Mouse (Mus musculus): ENCODE data around the gene Unc5b. TPM values are rescaled to one million over a fixed set of nuclear protein-coding genes. Genes with fewer than 3 reads are reported as not detected.
A peak's percentile ranks its signal among the peaks of the same experiment; 100 is the strongest.

Unc5b gene
- polyA plus RNA-seq, 1 experiment from 2014 or later, result 0.70 TPM

- no peak for DNase-seq (ENCODE audit: low spot score)
Measured at GRCm38 (mm10) chr10:60821736-60822358, 9.5 kb downstream of the Unc5b start.

- no peak for DNase-seq (ENCODE audit: low spot score)
Measured at GRCm38 (mm10) chr10:60821311-60821710, 10.1 kb downstream of the Unc5b start.

- DNase-seq (ENCODE audit: low spot score), result no peak
Measured at GRCm38 (mm10) chr10:60820552-60820951, 10.8 kb downstream of the Unc5b start.

- no peak for DNase-seq (ENCODE audit: low spot score)
Measured at GRCm38 (mm10) chr10:60819654-60820192, 11.7 kb downstream of the Unc5b start.

GRCm38 (mm10) chr10:60819179-60819578, 12.2 kb downstream of the Unc5b start:
- no peak for DNase-seq (ENCODE audit: low spot score)

- no peak for DNase-seq (ENCODE audit: low spot score)
Measured at GRCm38 (mm10) chr10:60818708-60819107, 12.7 kb downstream of the Unc5b start.

GRCm38 (mm10) chr10:60817868-60818267, 13.5 kb downstream of the Unc5b start:
- no peak for DNase-seq (ENCODE audit: low spot score)

- DNase-seq (ENCODE audit: low spot score), result peak; percentile 29
Measured at GRCm38 (mm10) chr10:60816872-60817648, 14.3 kb downstream of the Unc5b start.

- no peak for DNase-seq (ENCODE audit: low spot score)
Measured at GRCm38 (mm10) chr10:60815855-60816254, 15.5 kb downstream of the Unc5b start.

- no peak for DNase-seq (ENCODE audit: low spot score)
Measured at GRCm38 (mm10) chr10:60815059-60815458, 16.3 kb downstream of the Unc5b start.

- DNase-seq (ENCODE audit: low spot score), result no peak
Measured at GRCm38 (mm10) chr10:60814444-60815057, 16.8 kb downstream of the Unc5b start.

- DNase-seq (ENCODE audit: low spot score), result no peak
Measured at GRCm38 (mm10) chr10:60813606-60814005, 17.8 kb downstream of the Unc5b start.

- DNase-seq (ENCODE audit: low spot score), result no peak
Measured at GRCm38 (mm10) chr10:60811792-60812525, 19.4 kb downstream of the Unc5b start.

GRCm38 (mm10) chr10:60808447-60808846, 22.9 kb downstream of the Unc5b start:
- DNase-seq (ENCODE audit: low spot score), result peak; percentile 21

GRCm38 (mm10) chr10:60807531-60808185, 23.7 kb downstream of the Unc5b start:
- DNase-seq (ENCODE audit: low spot score), result no peak

GRCm38 (mm10) chr10:60806207-60806538, 25.2 kb downstream of the Unc5b start:
- no peak for DNase-seq (ENCODE audit: low spot score)

- no peak for DNase-seq (ENCODE audit: low spot score)
Measured at GRCm38 (mm10) chr10:60805436-60806206, 25.8 kb downstream of the Unc5b start.

- DNase-seq (ENCODE audit: low spot score), result no peak
Measured at GRCm38 (mm10) chr10:60804865-60805264, 26.5 kb downstream of the Unc5b start.

GRCm38 (mm10) chr10:60803971-60804370, 27.4 kb downstream of the Unc5b start:
- DNase-seq (ENCODE audit: low spot score), result no peak

- DNase-seq (ENCODE audit: low spot score), result no peak
Measured at GRCm38 (mm10) chr10:60801898-60802412, 29.4 kb downstream of the Unc5b start.
